Mouse (Mus musculus): ENCODE measurements around the gene Fbp1.
"Not testable (repeated sequence)": the region's sequence is repeated elsewhere in the genome, so short reads cannot be mapped to it uniquely, and the experiment has no call there.

Gene Fbp1

GRCm38 (mm10) chr13:62833341-62833740 lies 54.7 kb downstream of the Fbp1 start:
- DNase-seq (ENCODE audit: low spot score) = no peak

GRCm38 (mm10) chr13:62832239-62832638 lies 55.8 kb downstream of the Fbp1 start:
- no peak for DNase-seq (ENCODE audit: low spot score)

GRCm38 (mm10) chr13:62815705-62816104 lies 72.4 kb downstream of the Fbp1 start:
- not testable (repeated sequence) for DNase-seq (ENCODE audit: low spot score)

Data from MN1 (cell line).